Mouse (Mus musculus) MEL (cell line): ENCODE measurements around the gene Harbi1.

Experiments used
- BHLHE40 ChIP-seq: IDR thresholded peaks from 2 replicates; pipeline ENCODE4 v1.6.1; 2012; ENCODE audit warnings: low read depth, mild to moderate bottlenecking, inconsistent platforms, low read length, improper control_type of control experiment, borderline replicate concordance
- CTCF ChIP-seq, 3 experiments: IDR thresholded peaks in 2 of 3; conservative IDR thresholded peaks in 1 of 3; 2 replicates each; pipeline ENCODE4 v1.5.1; 2011 to 2012; ENCODE audit warnings: low read length in 3 of 3, low read depth in 2 of 3, mild to moderate bottlenecking in 2 of 3, improper control_type of control experiment in 1 of 3, inconsistent platforms in 1 of 3, mixed read lengths in 1 of 3, moderate library complexity in 1 of 3; ENCODE audit not compliant: control insufficient read depth in 1 of 3, insufficient read depth in 1 of 3, poor library complexity in 1 of 3, severe bottlenecking in 1 of 3
- EP300 ChIP-seq, 2 experiments: IDR thresholded peaks; 2 replicates each; pipeline ENCODE4 v1.6.1; 2011; ENCODE audit warnings: improper control_type of control experiment in 2 of 2, low read length in 2 of 2, low read depth in 1 of 2, mild to moderate bottlenecking in 1 of 2
- JUND ChIP-seq: IDR thresholded peaks from 2 replicates; pipeline ENCODE4 v1.6.1; 2011; ENCODE audit warnings: low read depth, mild to moderate bottlenecking, improper control_type of control experiment, low read length
- SIN3A ChIP-seq: IDR thresholded peaks from 2 replicates; pipeline ENCODE4 v1.6.1; 2012; ENCODE audit warnings: low read length, improper control_type of control experiment, inconsistent platforms
- UBTF ChIP-seq: IDR thresholded peaks from 2 replicates; pipeline ENCODE4 v1.6.1; 2012; ENCODE audit warnings: low read depth, mild to moderate bottlenecking, inconsistent platforms, low read length, improper control_type of control experiment, moderate library complexity, borderline replicate concordance; ENCODE audit not compliant: insufficient read depth
- ZMIZ1 ChIP-seq: IDR thresholded peaks from 2 replicates; pipeline ENCODE4 v1.6.1; 2012; ENCODE audit warnings: low read depth, mild to moderate bottlenecking, inconsistent platforms, low read length, improper control_type of control experiment, moderate library complexity

- TF ChIP-seq EP300 (IDR thresholded peaks at IDR 0.05; ENCODE audit: low read depth in 1 of 2, low read length in 2 of 2) (no peak), BHLHE40 (no peak), CTCF (IDR thresholded peaks at IDR 0.05 in 2 of 3, conservative IDR thresholded peaks at IDR 0.05 in 1 of 3; ENCODE audit: control insufficient read depth in 1 of 3, insufficient read depth in 1 of 3, low read depth in 2 of 3, low read length in 3 of 3, poor library complexity in 1 of 3, severe bottlenecking in 1 of 3) (no peak), UBTF (no peak), SIN3A (no peak), ZMIZ1 (no peak), JUND (no peak)
These were observed 42.9 kb upstream of the Harbi1 start for GRCm38 (mm10) chr2:91667747-91668146.
